Mouse (Mus musculus): ENCODE measurements around the gene Mllt1. TPM values are rescaled to one million over a fixed set of nuclear protein-coding genes. Genes with fewer than 3 reads are reported as not detected.
"Not testable (repeated sequence)": the region's sequence is repeated elsewhere in the genome, so short reads cannot be mapped to it uniquely, and the experiment has no call there.

Mllt1 gene
- polyA plus RNA-seq, 1 experiment = 59.4 TPM

- no peak overlapping the region for H3K4me3 ChIP-seq (replicated peaks; ENCODE audit: extremely low read depth, low read depth, low read length)
- peaks cover 11% of the 10 kb centered on the region for H3K4me1 ChIP-seq (ENCODE audit: control insufficient read depth, insufficient read depth, low read length)
- no peak for DNase-seq
- TF ChIP-seq POLR2A (IDR thresholded peaks at IDR 0.05; ENCODE audit: borderline replicate concordance, extremely low read depth, low read depth, low read length) (no peak), CTCF (IDR thresholded peaks at IDR 0.05; ENCODE audit: insufficient read depth, low read length) (no peak)
Measured at GRCm38 (mm10) chr17:56913444-56913843, 21.8 kb downstream of the Mllt1 start.

GRCm38 (mm10) chr17:56913023-56913422 lies 22.2 kb downstream of the Mllt1 start:
- Histone ChIP-seq H3K4me3 (replicated peaks; ENCODE audit: extremely low read depth, low read depth, low read length) (no peak overlapping the region), H3K4me1 (ENCODE audit: control insufficient read depth, insufficient read depth, low read length) (peaks cover 15% of the 10 kb centered on the region)
- TF ChIP-seq POLR2A (IDR thresholded peaks at IDR 0.05; ENCODE audit: borderline replicate concordance, extremely low read depth, low read depth, low read length) (no peak), CTCF (IDR thresholded peaks at IDR 0.05; ENCODE audit: insufficient read depth, low read length) (no peak)
- no peak for DNase-seq
- WGBS = 85% methylated on average over 3 of the region's 3 CpGs

- DNase-seq = peak; percentile 27
- peak; percentile 12; the same call in 1 of the 2 replicates for TF ChIP-seq CTCF (IDR thresholded peaks at IDR 0.05; ENCODE audit: insufficient read depth, low read length)
- H3K4me3 ChIP-seq (replicated peaks; ENCODE audit: extremely low read depth, low read depth, low read length) = not testable (repeated sequence)
- WGBS = 64% methylated on average over 2 of the region's 2 CpGs
- peaks cover 35% of the 10 kb centered on the region for H3K4me1 ChIP-seq (ENCODE audit: control insufficient read depth, insufficient read depth, low read length)
Measured at GRCm38 (mm10) chr17:56909764-56910163, 25.5 kb downstream of the Mllt1 start.

GRCm38 (mm10) chr17:56907887-56908286 lies 27.3 kb downstream of the Mllt1 start:
- WGBS = 19% methylated on average over 9 of the region's 9 CpGs
- Histone ChIP-seq H3K4me1 (ENCODE audit: control insufficient read depth, insufficient read depth, low read length) (peaks cover 33% of the 10 kb centered on the region), H3K4me3 (replicated peaks; ENCODE audit: extremely low read depth, low read depth, low read length) (no peak overlapping the region)
- TF ChIP-seq POLR2A (IDR thresholded peaks at IDR 0.05; ENCODE audit: borderline replicate concordance, extremely low read depth, low read depth, low read length) (no peak), CTCF (IDR thresholded peaks at IDR 0.05; ENCODE audit: insufficient read depth, low read length) (no peak)
- DNase-seq = peak; percentile 39

- DNase-seq = peak; percentile 90
- H3K4me1 ChIP-seq (ENCODE audit: control insufficient read depth, insufficient read depth, low read length) = peaks cover 33% of the 10 kb centered on the region
- no peak for TF ChIP-seq CTCF (IDR thresholded peaks at IDR 0.05; ENCODE audit: insufficient read depth, low read length)
- TF ChIP-seq POLR2A (IDR thresholded peaks at IDR 0.05; ENCODE audit: borderline replicate concordance, extremely low read depth, low read depth, low read length) = no peak
- no peak overlapping the region for H3K4me3 ChIP-seq (replicated peaks; ENCODE audit: extremely low read depth, low read depth, low read length)
- WGBS = 59% methylated on average over 5 of the region's 5 CpGs
Measured at GRCm38 (mm10) chr17:56907096-56907495, 28.1 kb downstream of the Mllt1 start.

- DNase-seq = no peak
- Histone ChIP-seq H3K4me3 (replicated peaks; ENCODE audit: extremely low read depth, low read depth, low read length) (no peak overlapping the region), H3K4me1 (ENCODE audit: control insufficient read depth, insufficient read depth, low read length) (peaks cover 33% of the 10 kb centered on the region)
- TF ChIP-seq POLR2A (IDR thresholded peaks at IDR 0.05; ENCODE audit: borderline replicate concordance, extremely low read depth, low read depth, low read length) (no peak), CTCF (IDR thresholded peaks at IDR 0.05; ENCODE audit: insufficient read depth, low read length) (no peak)
- 81% methylated on average over 3 of the region's 3 CpGs for WGBS
Measured at GRCm38 (mm10) chr17:56906166-56906565, 29.0 kb downstream of the Mllt1 start.

GRCm38 (mm10) chr17:56902698-56903097 lies 32.5 kb downstream of the Mllt1 start:
- 87% methylated on average over 5 of the region's 5 CpGs for WGBS
- TF ChIP-seq POLR2A (IDR thresholded peaks at IDR 0.05; ENCODE audit: borderline replicate concordance, extremely low read depth, low read depth, low read length) (no peak), CTCF (IDR thresholded peaks at IDR 0.05; ENCODE audit: insufficient read depth, low read length) (no peak)
- Histone ChIP-seq H3K4me1 (ENCODE audit: control insufficient read depth, insufficient read depth, low read length) (peaks cover 21% of the 10 kb centered on the region), H3K4me3 (replicated peaks; ENCODE audit: extremely low read depth, low read depth, low read length) (no peak overlapping the region)
- DNase-seq = no peak

- TF ChIP-seq POLR2A (IDR thresholded peaks at IDR 0.05; ENCODE audit: borderline replicate concordance, extremely low read depth, low read depth, low read length) = 0 out of 2 replicates have a peak, but pooled peaks have one; percentile 5
- peak; percentile 98 for TF ChIP-seq CTCF (IDR thresholded peaks at IDR 0.05; ENCODE audit: insufficient read depth, low read length)
- Histone ChIP-seq H3K4me3 (replicated peaks; ENCODE audit: extremely low read depth, low read depth, low read length) (no peak overlapping the region), H3K4me1 (ENCODE audit: control insufficient read depth, insufficient read depth, low read length) (peaks cover 3% of the 10 kb centered on the region; the same call in 1 of the 2 replicates)
- 72% methylated on average over 7 of the region's 7 CpGs for WGBS
- peak; percentile 80 for DNase-seq
Measured at GRCm38 (mm10) chr17:56897630-56898195, 37.5 kb downstream of the Mllt1 start.

GRCm38 (mm10) chr17:56896513-56897129 lies 38.6 kb downstream of the Mllt1 start:
- TF ChIP-seq POLR2A (IDR thresholded peaks at IDR 0.05; ENCODE audit: borderline replicate concordance, extremely low read depth, low read depth, low read length) = no peak
- no peak for TF ChIP-seq CTCF (IDR thresholded peaks at IDR 0.05; ENCODE audit: insufficient read depth, low read length)
- no peak overlapping the region for H3K4me3 ChIP-seq (replicated peaks; ENCODE audit: extremely low read depth, low read depth, low read length)
- peaks cover 3% of the 10 kb centered on the region; the same call in 1 of the 2 replicates for H3K4me1 ChIP-seq (ENCODE audit: control insufficient read depth, insufficient read depth, low read length)
- no peak for DNase-seq
- WGBS = 89% methylated on average over 6 of the region's 6 CpGs

- DNase-seq = no peak
Measured at GRCm38 (mm10) chr17:56895368-56895918, 39.8 kb downstream of the Mllt1 start.

More at GRCm38 (mm10) chr17:56895368-56895918, 39.8 kb downstream of the Mllt1 start:
- Histone ChIP-seq H3K4me3 (replicated peaks; ENCODE audit: extremely low read depth, low read depth, low read length) (no peak overlapping the region), H3K4me1 (ENCODE audit: control insufficient read depth, insufficient read depth, low read length) (peaks cover 3% of the 10 kb centered on the region; the same call in 1 of the 2 replicates)
- TF ChIP-seq POLR2A (IDR thresholded peaks at IDR 0.05; ENCODE audit: borderline replicate concordance, extremely low read depth, low read depth, low read length) (no peak), CTCF (IDR thresholded peaks at IDR 0.05; ENCODE audit: insufficient read depth, low read length) (no peak)
- 89% methylated on average over 9 of the region's 9 CpGs for WGBS

Data from lung, adult 2 months (tissue).